Mouse (Mus musculus): ENCODE measurements around the gene Dcp1b. TPM values are rescaled to one million over a fixed set of nuclear protein-coding genes. Genes with fewer than 3 reads are reported as not detected.

Gene Dcp1b
- total RNA-seq (2021), result 1 to 10 TPM; 2.8 to 3.2 TPM

DNA sequence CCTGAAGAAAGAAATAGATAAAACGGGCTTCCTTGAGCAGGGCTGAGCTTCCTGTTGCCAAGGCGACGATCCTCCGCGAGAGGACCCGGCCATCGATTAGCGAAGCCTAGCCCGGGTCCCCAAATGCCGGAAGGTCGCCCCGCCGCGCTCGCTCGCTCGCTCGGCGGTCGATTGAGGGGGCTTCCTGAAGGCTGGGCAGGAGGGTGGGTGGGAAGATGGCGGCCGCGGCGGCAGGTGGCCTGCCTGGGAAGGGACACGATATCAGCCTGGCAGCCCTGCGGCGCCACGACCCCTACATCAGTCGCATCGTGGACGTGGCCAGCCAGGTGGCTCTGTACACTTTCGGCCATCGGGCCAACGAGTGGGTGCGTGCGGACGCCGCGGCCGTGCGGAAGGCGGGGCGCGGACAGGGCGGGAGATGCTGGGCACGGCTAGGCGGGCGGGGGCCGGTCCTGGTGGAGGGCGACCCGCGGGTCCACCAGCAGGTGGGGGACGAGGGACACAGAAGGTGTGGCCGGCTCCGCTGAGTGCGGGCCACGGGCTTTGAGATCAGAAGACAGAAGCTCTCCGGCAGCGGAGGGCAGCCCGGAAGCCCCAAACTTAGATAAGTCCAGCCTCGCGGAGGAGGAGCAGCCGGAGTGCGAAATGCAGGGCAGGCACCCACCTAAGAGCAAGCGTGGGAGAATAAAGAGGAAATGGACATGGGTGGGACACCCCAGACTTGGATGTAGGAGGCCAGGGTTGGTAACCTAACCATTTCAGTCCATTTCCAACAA, at the start of gene Dcp1b:
TSS of gene Dcp1b (plus strand) at position 176 of the 776 bp plus-strand sequence.
- intact Hi-C loops (cut with DNase I), result no loop called here
- DNase-seq, result peak; percentile 82 to 87

DNA sequence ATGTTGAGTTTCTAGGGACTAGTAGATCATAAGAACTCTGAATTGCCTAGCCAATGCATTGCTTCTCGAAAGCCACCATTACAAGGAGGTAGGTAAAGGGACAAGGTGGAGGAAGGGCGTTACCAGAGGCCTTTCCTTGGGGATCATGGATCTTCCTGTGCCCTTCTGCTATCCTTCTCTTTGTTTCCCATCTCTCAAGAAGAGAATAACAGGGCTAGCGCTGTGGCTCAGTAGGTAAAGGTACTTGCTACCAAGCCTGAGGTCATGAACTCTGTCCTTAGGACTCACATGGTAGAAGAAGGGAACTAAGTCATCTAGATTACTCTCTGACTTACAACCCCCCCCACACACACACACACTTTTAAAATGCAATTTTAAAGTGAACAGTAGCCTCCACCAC, 48.1 kb upstream of the Dcp1b start:
- intact Hi-C loops (cut with DNase I), result loop anchor here (5.0 kb wide), 2 partner anchors 220 to 305 kb away; no protein-coding TSS in a partner anchor
- DNase-seq, result no peak

DNA sequence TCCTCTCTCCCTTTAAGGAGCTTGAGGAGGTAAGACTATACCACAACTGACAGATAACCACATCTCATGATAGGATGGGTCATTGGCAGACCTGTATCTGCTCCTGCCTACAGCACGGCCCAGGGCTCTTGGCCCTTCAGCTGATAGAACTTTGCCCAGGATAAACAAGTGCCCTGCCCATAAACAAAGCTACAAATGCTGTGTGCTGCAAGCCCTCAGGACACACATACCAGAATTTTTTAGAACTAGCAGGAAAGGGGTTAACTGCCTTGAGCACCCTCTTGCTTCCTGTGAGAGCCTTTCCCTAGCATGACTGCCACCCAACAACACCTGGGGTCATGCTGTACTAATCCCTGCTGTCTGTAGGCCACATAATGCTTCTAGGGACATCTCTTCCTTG, 47.0 kb upstream of the Dcp1b start:
- intact Hi-C loops (cut with DNase I), result loop anchor here (5.0 kb wide), 2 partner anchors 219 to 304 kb away; no protein-coding TSS in a partner anchor
- no peak for DNase-seq

DNA sequence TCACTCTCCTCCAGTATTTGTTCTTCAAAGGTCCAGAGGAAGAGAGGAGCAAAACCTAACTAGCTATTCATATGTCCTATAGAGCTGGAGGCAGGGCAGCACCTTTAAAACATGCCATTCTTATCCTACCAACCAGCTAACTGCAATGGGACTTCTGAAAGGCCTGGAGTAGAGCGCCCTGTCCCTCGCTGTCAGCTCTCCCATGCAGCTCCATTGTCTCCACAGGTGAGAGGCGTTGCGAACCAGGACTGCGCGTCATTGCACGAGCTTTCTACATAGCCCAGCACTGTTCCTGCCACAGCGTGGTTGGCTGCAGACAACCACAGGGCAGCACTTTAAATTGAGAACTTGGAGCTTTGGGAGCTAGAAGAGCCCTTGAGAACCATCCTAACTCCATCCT, 46.5 kb upstream of the Dcp1b start:
- intact Hi-C loops (cut with DNase I), result loop anchor here (5.0 kb wide), 2 partner anchors 219 to 304 kb away; no protein-coding TSS in a partner anchor
- no peak for DNase-seq

DNA sequence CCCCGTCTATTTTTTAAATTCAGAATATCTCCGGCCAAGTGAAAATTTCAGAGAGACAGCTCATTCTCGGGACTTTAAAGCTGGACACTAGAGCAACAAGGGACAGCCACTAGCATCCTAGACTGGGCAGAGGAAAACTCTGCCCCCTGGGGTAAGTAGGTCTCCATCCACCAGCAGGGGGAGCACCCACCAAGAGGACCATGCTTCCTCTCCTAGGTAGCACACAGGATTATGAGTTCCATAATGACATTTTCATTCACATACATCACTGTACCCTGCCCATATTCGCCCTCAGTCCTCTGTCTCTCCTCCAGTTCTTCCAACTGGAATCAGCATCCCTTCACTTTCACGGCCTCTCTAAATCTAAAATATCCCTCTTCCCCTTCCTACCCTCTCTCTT, 45.4 kb upstream of the Dcp1b start:
- DNase-seq, result peak; percentile 39 to 68
- intact Hi-C loops (cut with DNase I), result loop anchor here (5.0 kb wide), 2 partner anchors 218 to 303 kb away; no protein-coding TSS in a partner anchor

DNA sequence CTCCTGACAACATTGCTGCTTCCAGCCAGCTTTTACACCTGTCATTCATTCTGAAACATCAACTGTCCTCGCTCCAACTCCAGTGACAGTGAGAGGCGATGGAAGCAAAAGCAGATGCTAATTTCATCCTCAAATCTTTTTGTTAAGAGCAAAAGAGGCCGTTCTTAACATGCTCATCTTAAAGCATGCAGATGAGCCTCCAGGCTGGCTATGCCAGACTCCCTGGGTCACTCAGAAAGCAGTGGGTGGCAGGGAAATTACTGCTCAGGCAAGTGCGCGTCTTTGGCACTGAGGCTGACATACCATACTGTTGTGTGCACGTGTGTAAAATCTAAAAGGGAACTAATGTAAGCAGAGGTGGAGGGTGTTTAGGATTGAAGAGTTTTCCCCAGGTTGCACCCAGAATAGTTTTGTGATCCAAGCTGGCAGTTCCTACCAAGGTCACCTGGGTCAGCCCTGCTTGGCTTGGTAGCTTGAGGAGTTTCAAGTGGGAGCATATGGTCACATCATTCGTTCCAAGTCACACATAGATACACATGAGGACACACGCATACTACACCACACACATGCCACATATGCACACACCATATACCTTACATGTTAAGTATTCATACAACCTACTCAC, 42.8 kb upstream of the Dcp1b start:
- intact Hi-C loops (cut with DNase I), result no loop called here
- DNase-seq, result no peak

DNA sequence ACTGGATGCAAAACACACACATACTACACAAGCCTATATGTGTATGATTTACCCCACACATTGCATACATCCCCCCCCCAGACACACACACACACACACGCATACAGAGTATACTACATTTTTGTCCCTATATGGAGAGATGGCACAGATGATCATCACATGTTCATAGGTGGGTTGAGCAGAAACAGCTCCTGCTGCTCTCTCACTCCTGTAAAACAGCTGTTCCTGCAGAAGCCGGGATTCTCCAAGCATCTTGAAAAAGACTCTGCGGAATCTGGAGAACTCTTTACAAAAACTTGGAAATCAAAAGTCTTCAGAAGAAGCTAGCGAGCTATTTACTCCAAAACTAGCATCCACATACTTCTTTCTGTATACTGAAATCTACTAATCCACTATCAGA, 42.2 kb upstream of the Dcp1b start:
- intact Hi-C loops (cut with DNase I), result no loop called here

DNA sequence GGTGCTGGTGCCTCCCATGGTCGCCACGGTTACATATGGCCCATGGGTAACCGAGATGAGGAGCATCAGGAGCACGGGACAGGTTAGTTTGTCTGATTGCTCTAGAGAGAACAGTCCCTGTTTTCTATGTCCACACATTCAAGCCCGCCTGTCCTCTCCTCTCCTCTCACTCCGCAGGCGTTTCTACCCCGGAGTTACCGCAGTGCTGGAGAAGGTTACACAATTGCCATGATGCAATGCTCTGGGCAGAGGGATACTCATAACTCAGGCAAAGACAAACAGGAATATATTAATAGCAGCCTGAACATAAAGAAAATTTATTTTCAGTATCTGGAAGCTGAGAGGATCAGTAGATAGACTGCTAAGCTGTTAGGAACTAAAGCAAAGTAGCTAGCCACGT, 37.3 kb upstream of the Dcp1b start:
- no peak for DNase-seq
- intact Hi-C loops (cut with DNase I), result no loop called here

More for the DNA sequence above, 42.2 kb upstream of the Dcp1b start:
- DNase-seq, result no peak

DNA sequence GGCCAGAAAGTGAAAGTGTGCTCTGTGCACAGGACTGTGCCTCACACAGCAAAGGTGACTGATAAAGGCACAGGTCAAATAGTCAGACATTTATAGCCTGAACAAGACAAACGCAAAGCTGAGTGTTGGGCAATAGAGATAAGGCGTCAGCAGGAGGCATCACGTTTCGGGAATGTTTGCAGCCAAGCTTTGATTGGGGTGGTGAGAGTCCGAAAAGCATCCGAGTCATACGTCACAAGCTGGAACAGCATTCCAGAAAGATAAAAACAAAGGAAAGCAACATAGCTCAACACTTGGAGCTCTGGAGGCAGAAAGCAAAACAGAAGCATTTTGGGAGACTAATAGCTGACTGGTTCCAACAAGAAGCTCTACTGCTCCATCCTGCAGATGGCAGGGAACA, 35.5 kb upstream of the Dcp1b start:
- peak; percentile 29 to 39 for DNase-seq
- intact Hi-C loops (cut with DNase I), result no loop called here

DNA sequence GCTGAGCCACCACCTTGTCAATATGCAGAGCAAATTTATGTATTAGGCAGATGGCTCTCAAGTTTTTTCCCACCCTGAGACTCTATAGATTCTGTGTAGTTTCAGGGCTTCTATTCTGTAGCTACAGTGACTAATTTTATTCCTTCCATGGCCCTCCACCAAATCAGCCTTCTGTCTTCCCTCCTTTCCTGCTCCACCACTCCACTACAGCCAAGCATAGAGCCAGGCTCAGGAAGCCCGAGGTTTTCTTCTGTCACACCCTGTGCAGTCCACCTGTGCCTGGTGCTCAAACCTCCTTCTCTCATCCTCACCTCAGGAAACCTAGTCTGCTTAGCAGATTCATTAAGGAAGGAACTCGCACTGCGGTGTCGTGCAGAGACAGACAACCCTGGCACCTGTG, 29.9 kb upstream of the Dcp1b start:
- DNase-seq, result no peak
- intact Hi-C loops (cut with DNase I), result no loop called here

DNA sequence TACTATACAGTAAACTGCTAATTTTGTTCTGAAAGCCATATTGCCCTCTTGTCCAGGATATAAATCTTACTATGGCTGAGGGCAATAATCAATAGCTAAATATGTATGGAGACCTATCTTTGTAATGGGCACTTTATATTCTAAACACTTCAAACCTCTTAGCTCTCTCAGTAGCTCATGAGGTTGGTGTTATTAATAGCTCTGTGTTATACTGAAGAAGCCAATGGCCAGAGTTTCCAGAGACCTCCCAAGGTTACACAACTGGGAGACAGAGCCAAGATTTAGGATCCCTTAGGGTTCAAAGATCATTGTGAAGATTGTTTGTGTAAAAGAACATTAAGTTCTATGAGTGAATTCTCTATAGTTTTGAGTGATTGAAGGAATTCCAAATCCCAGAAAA, 9.4 kb upstream of the Dcp1b start:
- intact Hi-C loops (cut with DNase I), result no loop called here
- no peak for DNase-seq

DNA sequence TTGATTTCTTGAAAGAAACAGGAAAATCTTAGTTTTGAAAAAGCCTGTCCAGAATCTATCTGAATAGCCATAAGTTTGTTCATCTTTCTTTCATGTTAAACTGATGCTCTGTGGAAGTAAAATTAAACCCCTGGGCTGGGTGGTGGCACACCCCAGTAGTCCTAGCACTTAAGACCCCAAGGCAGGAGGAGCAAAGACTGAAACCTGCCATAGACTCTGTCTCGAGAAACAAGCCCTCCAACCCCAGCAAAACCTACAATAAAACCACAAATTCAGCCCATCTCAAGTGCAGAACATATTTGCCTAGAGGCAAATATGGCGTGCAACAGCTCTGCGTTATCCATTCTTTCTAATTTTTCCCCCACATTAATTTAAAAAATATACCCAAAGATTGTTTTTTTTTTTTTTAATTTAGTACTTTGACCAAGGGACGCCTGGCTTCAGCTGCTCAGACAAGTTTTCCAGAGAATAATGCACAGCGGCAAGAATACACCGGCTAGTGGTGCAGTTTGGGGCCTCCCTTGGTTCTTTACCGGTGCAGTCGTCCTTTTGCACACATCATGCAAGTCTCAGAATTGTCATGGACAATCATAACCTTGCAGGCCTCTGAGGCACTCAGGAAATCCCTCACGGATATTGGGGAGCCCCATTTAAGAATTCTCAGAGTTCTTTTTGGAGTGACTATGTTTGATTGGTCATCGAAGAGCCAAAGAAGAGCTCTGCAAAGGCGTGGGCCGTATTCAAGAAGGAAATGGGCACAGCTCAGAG, 562 bp upstream of the Dcp1b start:
- intact Hi-C loops (cut with DNase I), result no loop called here
- DNase-seq, result no peak

DNA sequence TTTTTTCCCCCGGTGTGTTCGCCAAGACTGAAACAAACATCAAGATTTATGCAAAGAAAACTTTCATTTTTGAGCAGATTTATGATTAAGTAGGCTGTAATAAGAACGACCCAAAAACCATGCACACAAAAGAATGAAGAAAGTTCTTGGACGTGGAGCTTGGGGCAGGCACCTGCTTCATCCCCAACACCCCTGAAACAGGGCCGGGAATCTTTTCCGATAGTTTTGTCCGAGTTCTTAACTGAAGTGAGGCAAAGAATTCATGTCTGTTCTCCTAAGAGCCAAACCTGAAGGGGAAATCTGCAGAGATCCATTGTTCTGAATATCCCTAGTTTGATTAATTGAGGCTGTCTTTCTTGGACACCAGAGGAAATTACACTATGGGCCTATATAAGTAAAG, 1.1 kb downstream of the Dcp1b start:
- intact Hi-C loops (cut with DNase I), result no loop called here
- no peak for DNase-seq

DNA sequence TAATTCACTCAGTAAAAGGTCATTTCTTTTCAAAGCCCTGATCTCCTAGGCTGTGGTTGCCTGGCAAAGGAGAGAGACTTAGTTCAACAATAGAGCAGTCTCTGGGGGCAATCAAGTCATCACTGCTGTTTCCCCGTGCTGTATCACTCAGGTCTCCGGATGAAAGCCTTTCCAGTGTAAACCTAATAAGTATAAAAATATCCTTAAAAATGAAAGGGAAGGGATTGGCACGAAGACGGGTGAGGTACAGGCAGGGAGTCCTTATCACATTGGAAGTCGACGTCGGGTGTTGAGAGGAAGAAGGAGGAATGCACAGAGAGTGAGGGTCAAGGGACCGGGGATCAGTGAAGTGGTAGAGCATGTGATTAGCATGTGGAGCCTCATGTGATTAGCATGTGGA, 2.0 kb downstream of the Dcp1b start:
- no peak for DNase-seq
- intact Hi-C loops (cut with DNase I), result no loop called here

DNA sequence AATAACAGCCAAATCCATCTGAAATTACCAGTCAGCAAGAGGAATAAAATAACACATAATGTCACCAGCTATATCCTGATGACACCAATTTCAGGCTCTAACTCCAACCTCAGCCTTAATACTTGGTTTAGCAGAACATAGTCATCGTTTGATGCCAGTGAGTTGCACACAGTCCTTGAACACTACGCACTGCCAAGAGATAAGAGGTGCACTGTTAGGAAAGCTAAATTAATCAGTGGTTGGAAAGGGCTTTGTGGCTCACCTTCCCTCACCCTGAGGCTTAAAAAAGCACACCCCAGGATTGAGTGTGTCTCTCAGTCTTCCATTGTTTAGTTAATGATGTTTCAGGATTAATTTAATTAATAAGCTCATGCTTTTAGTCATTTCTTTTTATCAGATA, 5.1 kb downstream of the Dcp1b start:
- no peak for DNase-seq
- intact Hi-C loops (cut with DNase I), result no loop called here

DNA sequence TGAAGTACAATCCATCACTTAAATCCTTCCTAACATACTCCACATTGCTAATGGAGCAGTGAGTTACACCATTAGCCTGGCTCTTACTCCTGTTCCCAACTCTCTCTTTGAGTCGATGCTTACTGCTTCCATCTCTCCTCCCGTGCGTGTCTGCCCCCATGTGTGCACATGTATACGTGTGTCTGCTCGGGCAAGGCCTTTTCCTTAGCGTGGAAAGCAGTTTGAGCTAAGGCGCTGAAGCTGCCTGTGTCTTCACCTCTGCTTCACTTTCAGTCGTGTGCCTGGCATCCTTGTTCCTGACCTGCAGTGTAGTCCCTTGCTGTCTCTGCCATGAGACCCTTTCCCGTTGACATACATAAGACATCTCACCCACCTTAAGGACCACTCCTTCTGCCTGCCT, 7.2 kb downstream of the Dcp1b start:
- intact Hi-C loops (cut with DNase I), result no loop called here
- no peak for DNase-seq

DNA sequence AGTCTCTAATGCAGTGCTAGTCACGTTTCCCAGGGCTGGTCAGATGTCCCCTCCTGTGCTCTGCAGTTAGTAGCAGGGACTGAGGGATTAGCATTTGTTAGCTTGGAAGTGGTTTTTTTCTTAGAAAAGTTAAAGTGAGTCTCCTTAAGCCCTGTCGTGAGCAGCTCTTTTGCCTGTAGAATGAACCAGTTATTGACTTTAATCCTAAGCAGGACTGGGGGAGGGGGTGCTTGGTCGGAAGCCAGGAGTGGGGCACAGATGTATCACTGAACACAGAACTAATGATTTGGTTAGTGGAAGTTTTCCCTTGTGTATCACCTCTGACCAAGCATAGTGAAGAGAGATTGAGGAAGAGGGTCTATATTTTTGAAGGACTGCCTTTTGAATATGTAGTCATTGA, 8.7 kb downstream of the Dcp1b start:
- DNase-seq, result no peak
- intact Hi-C loops (cut with DNase I), result no loop called here

DNA sequence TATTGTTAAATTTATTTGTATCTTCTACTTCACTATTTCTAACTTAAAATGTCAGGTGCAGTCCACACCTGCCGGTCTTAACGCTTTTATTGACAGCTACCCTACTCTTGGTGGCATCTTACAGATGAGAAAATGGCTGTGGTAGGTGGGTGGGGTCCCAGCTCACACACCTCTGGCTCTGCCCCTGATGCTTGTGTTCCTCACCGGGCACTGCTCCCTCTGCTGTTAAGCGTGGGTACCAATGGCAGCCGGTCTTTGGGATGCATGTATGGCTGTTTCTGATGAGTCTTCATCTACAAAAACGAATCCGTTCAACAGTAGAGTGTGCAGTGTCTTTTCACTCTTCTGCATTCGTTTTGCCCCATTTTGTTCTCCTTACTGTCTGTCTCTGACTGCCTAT, 11.6 kb downstream of the Dcp1b start:
- intact Hi-C loops (cut with DNase I), result no loop called here
- no peak for DNase-seq

DNA sequence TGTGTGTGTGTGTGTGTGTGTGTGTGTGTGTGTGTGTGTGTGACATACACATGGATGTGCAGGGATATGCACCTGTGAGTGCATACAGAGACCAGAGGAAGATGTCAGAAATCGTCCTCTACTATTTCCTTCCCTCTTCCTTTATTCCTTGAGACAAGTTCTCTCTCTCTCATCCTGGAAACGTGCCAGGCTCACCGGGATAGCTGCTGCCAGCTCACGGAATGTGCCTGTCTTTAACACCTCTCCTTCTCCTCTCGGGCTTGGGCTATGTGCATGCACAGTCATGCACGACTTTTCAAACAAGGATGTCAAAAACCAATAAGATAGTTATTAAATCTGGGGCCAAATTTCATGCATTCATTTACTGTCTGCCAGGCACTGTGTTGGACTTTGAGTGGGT, 12.6 kb downstream of the Dcp1b start:
- intact Hi-C loops (cut with DNase I), result no loop called here
- no peak for DNase-seq

DNA sequence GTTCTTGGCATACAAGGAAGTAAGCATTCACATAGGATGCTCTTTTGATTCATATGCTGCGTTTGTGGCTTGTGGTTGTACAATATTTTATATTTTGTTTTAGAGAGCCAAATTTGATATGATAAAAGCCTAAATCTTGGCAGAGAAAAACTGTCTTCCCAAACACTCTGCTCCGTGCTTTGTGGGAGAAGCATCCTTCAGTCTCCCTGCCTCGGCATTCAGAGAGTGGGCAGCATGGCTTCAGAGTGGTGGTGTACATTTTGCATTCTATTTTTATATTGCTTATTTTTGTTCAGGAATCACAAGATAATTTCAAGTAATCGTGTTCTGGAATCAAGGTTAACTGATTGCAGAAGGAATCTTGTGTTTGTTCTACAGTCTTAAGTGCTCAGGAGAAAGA, 16.4 kb downstream of the Dcp1b start:
- DNase-seq, result no peak
- intact Hi-C loops (cut with DNase I), result no loop called here

DNA sequence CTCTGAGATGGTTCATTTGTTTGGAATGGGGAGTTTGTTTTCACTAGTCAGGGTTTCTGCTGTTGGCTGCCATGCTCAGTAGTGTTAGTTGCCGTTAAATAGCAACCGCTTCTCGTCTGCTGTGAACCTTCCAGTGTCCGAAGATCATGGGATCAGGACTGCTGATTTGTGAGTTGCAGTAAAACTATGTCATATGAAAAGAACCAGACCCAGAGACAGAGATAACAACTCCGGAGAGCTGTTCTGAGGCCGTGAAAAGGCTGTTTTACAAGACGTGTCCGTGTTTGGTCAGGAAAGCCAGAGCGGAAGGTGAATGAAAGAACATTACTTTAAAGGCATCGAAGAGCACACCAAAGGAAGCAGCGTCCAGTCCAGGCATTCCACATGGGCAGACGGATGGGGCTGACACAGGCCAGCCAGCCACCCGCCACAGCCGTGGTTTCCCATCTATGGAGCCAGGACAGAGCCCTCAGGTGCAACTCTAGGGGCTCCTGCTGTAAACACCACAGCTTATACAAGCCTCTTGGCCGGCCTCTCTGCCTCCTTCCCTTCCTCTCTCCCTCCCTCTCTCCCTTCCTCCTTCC, 18.6 kb downstream of the Dcp1b start:
- intact Hi-C loops (cut with DNase I), result no loop called here
- no peak for DNase-seq
